Mouse (Mus musculus) hindbrain, embryonic 12.5 days (tissue): ENCODE results near the gene Nlrc5. TPM values are rescaled to one million over a fixed set of nuclear protein-coding genes. Genes with fewer than 3 reads are reported as not detected.

Experiments
- ATAC-seq: fragments of 200-750 bp; cut with Nextera tagmentation; 2 replicates; pipeline ENCODE4 v1.8.0; 2017; ENCODE audit warnings: moderate TSS enrichment; ENCODE audit not compliant: low FRiP score
- H3K27ac ChIP-seq: fragments of 300-500 bp; sonication (generic); 2 replicates; pipeline ENCODE4 v1.5.1; 2016; ENCODE audit warnings: mild to moderate bottlenecking
- H3K27me3 ChIP-seq: fragments of 300-500 bp; sonication (generic); 2 replicates; pipeline ENCODE4 v1.6.1; 2016; ENCODE audit warnings: mild to moderate bottlenecking
- H3K36me3 ChIP-seq: fragments of 300-500 bp; sonication (generic); 2 replicates; pipeline ENCODE4 v1.6.1; 2016; ENCODE audit warnings: mild to moderate bottlenecking
- H3K4me1 ChIP-seq: fragments of 300-500 bp; sonication (generic); 2 replicates; pipeline ENCODE4 v1.6.1; 2016
- H3K4me2 ChIP-seq: fragments of 300-500 bp; sonication (generic); replicated peaks from 2 replicates; pipeline ENCODE4 v1.6.1; 2016; ENCODE audit warnings: mild to moderate bottlenecking
- H3K4me3 ChIP-seq: fragments of 300-500 bp; sonication (generic); 2 replicates; pipeline ENCODE4 v1.5.1; 2016; ENCODE audit warnings: mild to moderate bottlenecking
- H3K9ac ChIP-seq: fragments of 300-500 bp; sonication (generic); 2 replicates; pipeline ENCODE4 v1.6.1; 2016; ENCODE audit warnings: mild to moderate bottlenecking, moderate library complexity
- H3K9me3 ChIP-seq: fragments of 300-500 bp; sonication (generic); replicated peaks from 2 replicates; pipeline ENCODE4 v1.6.1; 2016; ENCODE audit warnings: mild to moderate bottlenecking
- WGBS: fragments of 180-500 bp; shearing (Covaris S2); methylation state at CpG from one replicate; pipeline ENCODE4 v1.1.7; 2016; 5-methylcytosine and 5-hydroxymethylcytosine counted together
- microRNA-seq: library from miRNA; unstranded; fragments of <30 nt; microRNA quantifications from one replicate; pipeline ENCODE4, GENCODE M21; 2017
- polyA plus RNA-seq: library from polyadenylated mRNA; unstranded; fragments of >200 nt; fragmentation: Nextera tagmentation; extraction: Ambion mirVana; gene quantifications from 2 replicates; pipeline ENCODE4 v1.2.1, GENCODE M21; 2016

Gene Nlrc5
- polyA plus RNA-seq, 1 experiment from 2014 or later, result 0.06 TPM

DNA sequence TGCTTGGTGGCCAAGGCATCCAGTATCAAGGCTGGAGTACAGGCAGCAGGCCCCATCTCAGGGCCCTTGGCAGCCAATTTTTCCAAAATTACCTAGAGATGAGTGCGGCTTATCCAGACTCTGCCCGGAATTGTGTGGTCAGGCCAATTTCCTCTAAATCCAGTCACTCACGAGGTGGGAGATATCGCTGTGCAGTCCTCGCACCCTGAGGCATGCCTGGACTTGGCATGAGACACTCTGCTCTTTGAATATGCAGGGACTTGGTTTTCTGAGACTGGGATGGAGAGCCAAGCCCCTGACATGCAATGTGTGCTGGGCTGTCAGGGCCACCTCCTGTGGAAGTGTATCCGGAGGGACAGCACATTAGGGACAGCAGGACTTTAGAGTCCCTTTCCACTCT, 131.9 kb downstream of the Nlrc5 start:
- H3K4me1 ChIP-seq, result peaks cover 27% of the 10 kb centered on the region
- H3K4me2 ChIP-seq, result no peak overlapping the region
- WGBS, result 81% methylated on average over 6 of the region's 6 CpGs
- no peak for ATAC-seq
- no peaks in the 10 kb centered on the region for H3K36me3 ChIP-seq
- H3K27ac ChIP-seq, result 0 out of 2 replicates have a peak overlapping the region, but pooled peaks have one; percentile 69
- no peak overlapping the region for H3K4me3 ChIP-seq
- H3K9me3 ChIP-seq, result no peaks in the 10 kb centered on the region
- H3K9ac ChIP-seq, result no peak overlapping the region
- peaks cover 3% of the 10 kb centered on the region; the same call in 1 of the 2 replicates for H3K27me3 ChIP-seq

DNA sequence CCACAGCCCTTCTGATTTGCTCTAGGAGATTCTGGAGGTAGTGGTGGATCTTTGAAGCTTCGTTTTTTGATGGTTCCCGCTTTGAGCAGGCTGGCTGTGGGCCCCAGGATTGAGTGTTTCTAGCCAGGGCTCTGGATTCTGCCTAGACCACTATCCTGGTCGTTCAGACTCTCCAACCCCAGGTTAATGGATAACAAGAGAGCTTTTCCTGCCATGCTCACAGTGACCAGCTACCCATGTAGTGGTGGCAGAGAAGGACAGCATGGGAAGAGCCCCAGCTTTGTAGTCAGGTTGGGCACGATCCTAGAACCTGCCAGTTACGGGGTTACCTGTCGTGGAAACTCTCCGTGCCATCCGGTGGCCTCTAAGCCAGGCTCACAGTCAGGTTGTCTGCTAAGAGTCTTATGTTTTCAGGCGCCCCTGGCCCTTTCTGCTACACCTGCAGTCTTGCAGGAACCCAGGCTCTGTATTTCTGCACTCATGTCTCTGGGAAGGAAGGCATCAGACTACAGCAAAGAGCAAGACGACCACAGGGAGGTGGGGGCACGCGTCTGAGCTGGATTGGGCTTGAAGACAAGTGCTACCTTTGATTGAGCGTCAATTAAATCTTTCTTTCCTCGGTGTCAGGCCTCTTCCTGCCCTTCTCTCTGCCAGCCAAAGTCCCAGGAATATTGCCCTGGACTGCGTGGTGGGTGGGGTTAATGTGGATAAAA, 132.4 kb downstream of the Nlrc5 start:
- peak overlapping the region; percentile 69 for H3K27ac ChIP-seq
- no peak overlapping the region for H3K9ac ChIP-seq
- peaks cover 3% of the 10 kb centered on the region; the same call in 1 of the 2 replicates for H3K27me3 ChIP-seq
- WGBS, result 51% methylated on average over 15 of the region's 15 CpGs
- H3K4me3 ChIP-seq, result no peak overlapping the region
- no peaks in the 10 kb centered on the region for H3K36me3 ChIP-seq
- peaks cover 21% of the 10 kb centered on the region for H3K4me1 ChIP-seq
- H3K9me3 ChIP-seq, result no peaks in the 10 kb centered on the region
- H3K4me2 ChIP-seq, result peak overlapping the region; percentile 24
- ATAC-seq, result peak; percentile 60

DNA sequence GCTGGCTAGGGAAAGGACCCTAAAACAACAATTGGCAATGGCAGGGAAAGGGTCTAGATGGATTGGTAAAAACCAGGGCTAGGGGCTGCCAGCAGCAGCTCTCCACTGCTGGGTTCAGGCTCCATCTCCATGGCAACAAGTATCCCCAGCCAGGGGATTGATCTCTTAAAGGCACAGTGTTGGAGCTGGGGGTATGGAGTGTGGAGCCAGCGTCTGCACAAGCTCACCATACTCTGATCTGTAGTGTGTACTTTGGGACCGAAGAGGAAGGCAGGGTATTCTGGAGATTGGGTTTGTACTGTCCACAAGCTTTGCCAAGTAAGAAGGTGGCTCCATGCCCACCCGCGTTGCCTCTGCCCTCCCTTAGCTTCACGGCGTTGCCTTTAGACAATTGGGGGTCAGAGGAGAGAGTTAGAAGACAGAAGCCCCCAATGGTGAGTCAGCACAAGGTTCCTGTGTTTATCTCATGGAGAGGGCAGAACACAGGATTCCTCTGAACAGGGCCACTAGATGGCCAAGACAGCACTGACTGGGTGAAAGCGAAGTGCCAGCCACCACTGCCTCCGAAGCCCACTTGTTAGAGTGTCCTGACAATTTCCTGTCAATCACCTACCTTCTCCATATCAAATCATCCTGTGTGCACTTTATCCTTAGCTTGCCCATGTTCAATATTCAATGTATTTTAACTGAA, 133.1 kb downstream of the Nlrc5 start:
- Histone ChIP-seq H3K9ac (no peak overlapping the region), H3K27me3 (peaks cover 3% of the 10 kb centered on the region; the same call in 1 of the 2 replicates), H3K9me3 (no peaks in the 10 kb centered on the region), H3K36me3 (no peaks in the 10 kb centered on the region), H3K4me2 (peak overlapping the region; percentile 24), H3K4me3 (no peak overlapping the region), H3K4me1 (peaks cover 20% of the 10 kb centered on the region), H3K27ac (peak overlapping the region; percentile 69)
- 48% methylated on average over 8 of the region's 8 CpGs for WGBS
- peak; percentile 93 for ATAC-seq

DNA sequence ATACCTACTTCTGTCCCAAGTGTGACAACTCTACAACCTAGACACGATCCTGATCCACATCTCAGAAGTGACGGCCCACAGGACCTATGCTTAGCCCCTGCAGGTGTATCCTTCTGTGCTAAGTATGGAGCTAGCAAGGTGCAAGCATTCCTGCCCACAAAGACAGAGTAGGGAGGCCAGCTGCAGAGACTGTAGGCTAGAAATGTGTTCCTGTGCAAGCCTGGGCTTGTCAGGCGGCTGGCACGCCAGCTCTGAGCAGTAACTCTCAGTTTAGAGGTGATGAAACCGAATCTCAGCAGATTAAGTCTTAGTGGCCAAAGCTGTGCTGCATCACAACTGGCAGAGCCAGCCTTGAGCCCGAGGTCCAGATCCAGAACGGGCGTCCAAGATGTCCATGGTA, 133.9 kb downstream of the Nlrc5 start:
- no peak overlapping the region for H3K4me3 ChIP-seq
- H3K27ac ChIP-seq, result no peak overlapping the region
- peaks cover 3% of the 10 kb centered on the region; the same call in 1 of the 2 replicates for H3K27me3 ChIP-seq
- no peak overlapping the region for H3K4me2 ChIP-seq
- WGBS, result 92% methylated on average over 8 of the region's 8 CpGs
- H3K9ac ChIP-seq, result no peak overlapping the region
- peaks cover 20% of the 10 kb centered on the region for H3K4me1 ChIP-seq
- no peak for ATAC-seq
- H3K36me3 ChIP-seq, result 0 out of 2 replicates have a peak, but pooled peaks cover 5% of the 10 kb centered on the region
- no peaks in the 10 kb centered on the region for H3K9me3 ChIP-seq

DNA sequence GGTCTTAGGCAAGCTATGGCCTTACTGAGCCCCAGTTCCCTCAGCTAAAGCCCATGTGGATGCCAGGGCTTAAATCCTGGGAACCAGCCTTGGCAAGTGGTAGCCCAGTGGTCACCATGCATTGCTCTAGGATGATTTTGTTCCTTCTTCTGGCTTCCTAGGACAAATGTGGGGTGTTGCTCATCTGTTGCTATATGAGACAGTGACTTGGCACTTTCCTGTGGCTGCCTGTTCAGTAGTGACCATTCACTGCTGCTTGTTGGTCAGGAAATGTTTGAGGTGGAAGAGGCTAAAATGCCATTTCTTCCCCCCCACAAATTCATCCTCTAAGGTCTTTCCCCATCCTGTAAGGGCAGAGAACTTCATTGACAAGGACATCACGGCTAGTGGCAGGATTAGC, 135.3 kb downstream of the Nlrc5 start:
- no peak overlapping the region for H3K4me2 ChIP-seq
- WGBS, result 62% methylated on average over 1 of the region's 1 CpGs
- ATAC-seq, result no peak
- no peak overlapping the region for H3K4me3 ChIP-seq
- no peaks in the 10 kb centered on the region for H3K27me3 ChIP-seq
- peaks cover 20% of the 10 kb centered on the region for H3K4me1 ChIP-seq
- H3K27ac ChIP-seq, result no peak overlapping the region
- no peak overlapping the region for H3K9ac ChIP-seq
- no peaks in the 10 kb centered on the region for H3K9me3 ChIP-seq
- peaks cover 17% of the 10 kb centered on the region for H3K36me3 ChIP-seq

DNA sequence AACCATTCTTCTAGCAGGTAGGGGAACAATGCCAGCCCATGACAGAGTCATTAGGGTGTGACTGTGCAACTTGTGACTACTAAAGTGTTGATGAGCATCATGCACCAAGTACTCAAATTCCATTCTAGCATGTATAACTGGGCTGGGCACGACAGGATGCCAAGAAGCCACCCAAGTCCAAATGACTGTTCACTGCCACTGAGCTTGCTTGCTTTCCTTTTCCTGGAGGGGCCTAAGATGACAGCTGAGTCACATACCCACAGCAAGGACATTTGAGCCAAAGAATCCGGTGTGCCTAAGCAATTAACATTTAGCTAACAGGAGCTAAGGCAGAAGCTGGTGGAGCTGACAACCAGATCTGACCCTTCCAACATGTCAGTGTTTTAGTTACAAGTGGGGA, 137.7 kb downstream of the Nlrc5 start:
- Histone ChIP-seq H3K36me3 (peaks cover 41% of the 10 kb centered on the region), H3K4me2 (no peak overlapping the region), H3K4me1 (peaks cover 11% of the 10 kb centered on the region), H3K4me3 (no peak overlapping the region), H3K27ac (no peak overlapping the region), H3K27me3 (no peaks in the 10 kb centered on the region), H3K9ac (no peak overlapping the region), H3K9me3 (no peaks in the 10 kb centered on the region)
- whole genome bisulfite sequencing, result 69% methylated on average over 2 of the region's 2 CpGs
- ATAC-seq, result no peak

DNA sequence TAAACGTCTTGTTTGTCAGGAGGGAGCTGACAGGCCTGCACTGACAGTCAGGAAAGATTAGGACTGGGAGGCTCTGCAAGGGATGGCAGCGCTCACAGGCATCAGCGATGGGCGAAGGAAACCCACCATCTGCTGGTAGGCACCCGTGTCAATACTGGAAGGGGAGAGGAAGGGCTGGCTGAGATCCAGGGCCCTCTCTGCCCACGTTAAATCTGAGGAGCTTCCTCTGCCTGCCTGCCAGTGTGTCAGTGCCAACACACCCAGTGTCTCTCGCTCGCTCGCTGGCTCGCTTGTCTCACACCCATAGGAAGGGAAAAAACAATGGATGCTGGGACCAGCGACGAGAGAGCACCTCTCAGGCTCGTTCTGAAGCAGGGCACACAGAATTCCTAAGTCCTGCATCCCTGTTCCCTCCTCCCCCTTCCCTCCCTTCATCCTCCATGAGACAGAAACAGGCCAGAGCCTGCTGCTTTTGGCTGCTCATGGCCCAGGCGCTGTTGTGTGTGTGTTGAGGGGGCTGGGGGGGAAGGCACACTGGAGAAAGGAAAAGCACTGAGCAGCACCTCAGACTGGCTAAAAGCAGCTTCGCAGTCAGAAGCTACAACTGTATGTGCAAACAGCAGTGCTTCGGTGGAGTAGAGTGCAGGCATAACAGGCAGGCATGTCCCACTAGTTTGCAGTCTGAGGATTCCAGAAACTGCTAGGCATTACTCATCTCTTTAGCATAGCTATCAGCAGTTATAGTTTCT, 140.2 kb downstream of the Nlrc5 start:
- Histone ChIP-seq H3K27ac (no peak overlapping the region), H3K36me3 (peaks cover 65% of the 10 kb centered on the region), H3K4me2 (no peak overlapping the region), H3K4me3 (no peak overlapping the region), H3K9ac (no peak overlapping the region), H3K9me3 (no peaks in the 10 kb centered on the region), H3K27me3 (no peaks in the 10 kb centered on the region), H3K4me1 (0 out of 2 replicates have a peak, but pooled peaks cover 2% of the 10 kb centered on the region)
- ATAC-seq, result no peak
- WGBS, result 84% methylated on average over 16 of the region's 16 CpGs

DNA sequence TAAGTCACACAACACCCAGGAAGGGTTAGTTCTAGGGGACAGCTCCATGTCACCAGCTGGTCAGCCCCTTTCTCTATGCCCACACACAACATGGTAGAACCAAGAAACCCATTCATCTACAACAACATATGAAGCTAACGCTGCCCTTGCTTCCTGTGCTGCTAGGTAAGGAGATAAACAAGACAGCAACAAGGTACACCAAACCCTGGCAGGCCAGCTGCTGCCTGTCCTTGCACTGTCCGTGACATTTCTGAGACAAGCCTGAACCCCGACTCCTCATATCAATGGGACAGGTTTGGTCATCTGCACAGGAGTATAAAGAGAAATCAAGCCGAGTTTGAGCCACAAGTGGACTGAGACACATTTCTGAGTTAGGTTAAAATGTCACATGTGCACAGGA, 141.0 kb downstream of the Nlrc5 start:
- peaks cover 69% of the 10 kb centered on the region for H3K36me3 ChIP-seq
- no peaks in the 10 kb centered on the region for H3K4me1 ChIP-seq
- ATAC-seq, result no peak
- no peak overlapping the region for H3K4me2 ChIP-seq
- H3K27ac ChIP-seq, result no peak overlapping the region
- no peak overlapping the region for H3K9ac ChIP-seq
- 94% methylated on average over 4 of the region's 4 CpGs for WGBS
- no peaks in the 10 kb centered on the region for H3K9me3 ChIP-seq
- H3K4me3 ChIP-seq, result no peak overlapping the region
- no peaks in the 10 kb centered on the region for H3K27me3 ChIP-seq

Small RNAs within 50 kb of the gene (microRNA-seq; reads per million reads assigned to microRNA genes)
- not detected for gene Mir7072

Other genes with a start within 250 kb of the Nlrc5 start
- gene Nup93, start 219.8 kb upstream of the Nlrc5 start, polyA plus RNA-seq, result 80.4 and 85.1 TPM in 2 replicates
- not detected in 2 replicates for gene Slc12a3, start 105.2 kb upstream of the Nlrc5 start, polyA plus RNA-seq
- gene Herpud1, start 47.9 kb upstream of the Nlrc5 start, polyA plus RNA-seq, result 52.5 and 56.8 TPM in 2 replicates
- 10.4 and 11.9 TPM in 2 replicates for gene Cpne2, start 98.6 kb downstream of the Nlrc5 start, polyA plus RNA-seq
- 53.6 and 54.8 TPM in 2 replicates for gene Rspry1, start 167.6 kb downstream of the Nlrc5 start, polyA plus RNA-seq
- 89.6 and 99.7 TPM in 2 replicates for gene Fam192a, start 167.6 kb downstream of the Nlrc5 start, polyA plus RNA-seq
- 205 and 223 TPM in 2 replicates for gene Arl2bp, start 232.2 kb downstream of the Nlrc5 start, polyA plus RNA-seq